ENCODE assay signal across 23 mouse cellular contexts in the genomic region with DNA sequence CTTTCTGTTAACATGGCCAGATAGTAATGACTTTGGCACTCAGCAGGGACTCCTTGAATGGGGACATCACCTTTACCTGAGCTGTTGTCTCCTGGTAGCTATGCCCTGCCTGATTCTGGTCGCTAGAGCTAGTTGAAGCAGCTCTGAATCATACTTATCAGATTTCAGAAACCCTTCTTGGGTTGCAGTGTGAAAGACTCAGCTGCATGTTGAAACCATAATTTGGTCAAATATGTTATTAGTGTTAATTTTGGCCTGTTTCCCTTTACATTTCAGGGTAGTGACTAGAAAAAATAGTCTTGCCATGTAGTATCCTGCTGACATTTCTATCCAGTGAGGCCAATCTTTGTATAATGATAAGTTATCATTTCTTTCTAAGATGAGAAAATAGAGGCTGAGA. TPM values are rescaled to one million over a fixed set of nuclear protein-coding genes. Genes with fewer than 3 reads are reported as not detected.
DNase-seq lines count a peak whose midpoint lies in the region; ATAC-seq and TF ChIP-seq lines count a peak whose summit lies in the region.
"Had no signal": no experiment of that assay in that cellular context is flagged by ENCODE, and none has a peak within 500 bp of the region (broad histone marks: within the 10 kb centered on the region; RNA-seq: fewer than 3 reads in every experiment).

No protein-coding gene starts in this region.

- TF ChIP-seq EP300 in lung, postnatal 0 days (IDR thresholded peaks at IDR 0.05) = no peak
- no peak for TF ChIP-seq EP300 in heart, postnatal 0 days (IDR thresholded peaks at IDR 0.05; ENCODE audit: low read depth)

- WGBS in heart, embryonic 12.5 days = 47% methylated on average over 1 of the region's 1 CpGs
- WGBS in lung, postnatal 0 days = 51% methylated on average over 1 of the region's 1 CpGs
- 44% methylated on average over 1 of the region's 1 CpGs for WGBS in heart, postnatal 0 days

- H3K4me2 ChIP-seq in heart, embryonic 12.5 days = no peak overlapping the region
- H3K4me2 ChIP-seq in lung, postnatal 0 days (replicated peaks; ENCODE audit: low read depth, low read length) = no peak overlapping the region
- no peak overlapping the region for H3K4me2 ChIP-seq in heart, postnatal 0 days (ENCODE audit: low read depth, low read length)
- H3K4me2 ChIP-seq: forebrain, embryonic 15.5 days; kidney, embryonic 15.5 days; midbrain, embryonic 15.5 days had no signal

- intact Hi-C loops in gastrocnemius, adult 2 months (cut with DNase I) = no loop called here
- intact Hi-C loops in gastrocnemius, postnatal 36 days (cut with DNase I) = no loop called here

- TF ChIP-seq CTCF in gastrocnemius, adult 2 months (IDR thresholded peaks at IDR 0.05) = no peak
- no peak for TF ChIP-seq CTCF in lung, postnatal 0 days (IDR thresholded peaks at IDR 0.05)
- TF ChIP-seq CTCF in heart, postnatal 0 days (IDR thresholded peaks at IDR 0.05; ENCODE audit: low read depth) = no peak

- H3K36me3 ChIP-seq in heart, embryonic 12.5 days = no peaks in the 10 kb centered on the region
- no peaks in the 10 kb centered on the region for H3K36me3 ChIP-seq in lung, postnatal 0 days (ENCODE audit: insufficient read depth, low read length)
- H3K36me3 ChIP-seq in heart, postnatal 0 days (replicated peaks; ENCODE audit: control insufficient read depth, insufficient read depth, low read length) = no peaks in the 10 kb centered on the region
- H3K36me3 ChIP-seq: forebrain, embryonic 10.5 days; forebrain, embryonic 15.5 days; G1E; kidney, embryonic 15.5 days; midbrain, embryonic 15.5 days had no signal

- no peak for ATAC-seq in heart, embryonic 12.5 days (ENCODE audit: insufficient number of reproducible peaks, low FRiP score)
- ATAC-seq in lung, postnatal 0 days = no peak
- ATAC-seq in heart, postnatal 0 days (ENCODE audit: insufficient read depth, low read depth) = no peak
- ATAC-seq: forebrain, embryonic 15.5 days; hindbrain, embryonic 16.5 days; midbrain, embryonic 15.5 days had no signal

- no peak overlapping the region; the same call in 1 of the 2 replicates for H3K4me3 ChIP-seq in gastrocnemius, adult 2 months
- no peak overlapping the region for H3K4me3 ChIP-seq in heart, embryonic 12.5 days
- no peak overlapping the region for H3K4me3 ChIP-seq in lung, postnatal 0 days (ENCODE audit: low read depth, low read length)
- H3K4me3 ChIP-seq in heart, postnatal 0 days (ENCODE audit: low read depth, low read length) = no peak overlapping the region
- H3K4me3 ChIP-seq: forebrain, embryonic 10.5 days; forebrain, embryonic 15.5 days; kidney, embryonic 15.5 days; midbrain, embryonic 15.5 days had no signal

- no peaks in the 10 kb centered on the region for H3K9me3 ChIP-seq in heart, embryonic 12.5 days (replicated peaks)
- no peaks in the 10 kb centered on the region for H3K9me3 ChIP-seq in lung, postnatal 0 days (ENCODE audit: low read length)
- H3K9me3 ChIP-seq in heart, postnatal 0 days (replicated peaks; ENCODE audit: control insufficient read depth, low read length) = no peaks in the 10 kb centered on the region
- H3K9me3 ChIP-seq: forebrain, embryonic 10.5 days; forebrain, embryonic 15.5 days; kidney, embryonic 15.5 days; midbrain, embryonic 15.5 days had no signal

- no peak overlapping the region for H3K9ac ChIP-seq in heart, embryonic 12.5 days
- H3K9ac ChIP-seq in lung, postnatal 0 days (replicated peaks; ENCODE audit: low read depth) = no peak overlapping the region
- no peak overlapping the region for H3K9ac ChIP-seq in heart, postnatal 0 days (replicated peaks; ENCODE audit: low read depth, low read length)
- H3K9ac ChIP-seq: forebrain, embryonic 15.5 days; kidney, embryonic 15.5 days; liver, embryonic 14.5 days; midbrain, embryonic 15.5 days had no signal

- peaks cover 50% of the 10 kb centered on the region for H3K4me1 ChIP-seq in heart, embryonic 12.5 days (replicated peaks)
- H3K4me1 ChIP-seq in lung, postnatal 0 days (ENCODE audit: insufficient read depth, low read depth, low read length) = peaks cover 8% of the 10 kb centered on the region; the same call in 1 of the 2 replicates
- H3K4me1 ChIP-seq in heart, postnatal 0 days (ENCODE audit: control insufficient read depth, insufficient read depth) = peaks cover 35% of the 10 kb centered on the region

- no peaks in the 10 kb centered on the region for H3K27me3 ChIP-seq in heart, embryonic 12.5 days (replicated peaks)
- no peaks in the 10 kb centered on the region for H3K27me3 ChIP-seq in lung, postnatal 0 days (replicated peaks; ENCODE audit: insufficient read depth, low read length)
- no peaks in the 10 kb centered on the region for H3K27me3 ChIP-seq in heart, postnatal 0 days (ENCODE audit: control insufficient read depth, insufficient read depth, low read length)
- H3K27me3 ChIP-seq: forebrain, embryonic 15.5 days; kidney, embryonic 15.5 days; midbrain, embryonic 15.5 days; Patski had no signal

- peak; percentile 13 for DNase-seq in gastrocnemius, adult 2 months
- no peak for DNase-seq in gastrocnemius, postnatal 36 days
- DNase-seq in heart, adult 8-10 months (ENCODE audit: low spot score) = no peak
- no peak for DNase-seq in lung, postnatal 0 days (ENCODE audit: low spot score)
- no peak for DNase-seq in lung, postnatal 4 days
- DNase-seq in heart, postnatal 0 days (ENCODE audit: low spot score) = no peak
- DNase-seq in spleen, postnatal 14 days (ENCODE audit: low spot score in 2 of 2) = no peak
- DNase-seq: liver; lung, adult 2 months; right cerebral cortex, postnatal 14 days; thymus, adult 18-20 months; thymus, postnatal 25 days had no signal

- peak overlapping the region; percentile 88 for H3K27ac ChIP-seq in gastrocnemius, adult 2 months
- peak overlapping the region; percentile 69 for H3K27ac ChIP-seq in heart, embryonic 12.5 days (ENCODE audit: poor library complexity, severe bottlenecking)
- 0 out of 2 replicates have a peak overlapping the region, but pooled peaks have one; percentile 1 for H3K27ac ChIP-seq in lung, postnatal 0 days (ENCODE audit: low read length)
- H3K27ac ChIP-seq in heart, postnatal 0 days (ENCODE audit: low read depth) = peak overlapping the region; percentile 74
- H3K27ac ChIP-seq: forebrain, embryonic 10.5 days; forebrain, embryonic 15.5 days; kidney, embryonic 15.5 days; liver, embryonic 14.5 days; midbrain, embryonic 15.5 days; stomach, postnatal 0 days had no signal

RNA-seq across cellular contexts. Expression of a gene that starts 17.2 kb away (rescaled TPM):
- under 1 TPM; 0.18 to 0.42 TPM for total RNA-seq in gastrocnemius, adult 2 months (2021)
- total RNA-seq in gastrocnemius, postnatal 36 days (2021) = under 1 TPM; 0.67 to 0.82 TPM
- polyA plus RNA-seq in heart, embryonic 12.5 days (2016; fragmentation: Nextera tagmentation; extraction: Ambion mirVana) = 3.2 and 3.8 TPM in 2 replicates
- 1 to 10 TPM in 3 of 4 experiments, under 1 TPM in 1; 0.57 to 1.7 (median 1.2) TPM for total RNA-seq in heart, adult 8-10 months (2022)
- 2.2 and 2.3 TPM in 2 replicates for polyA plus RNA-seq in lung, postnatal 0 days (2015; fragmentation: Nextera tagmentation; extraction: Ambion mirVana)
- total RNA-seq in heart, postnatal 0 days (2014; rRNA removed; ENCODE audit: low replicate concordance) = not detected in 2 replicates
- 2.2 and 3.0 TPM in 2 replicates for polyA plus RNA-seq in heart, postnatal 0 days (2015; fragmentation: Nextera tagmentation; extraction: Ambion mirVana)
- total RNA-seq: G1E; layer of hippocampus, adult 18-20 months had no signal
- polyA plus RNA-seq: G1E had no signal

RNA-seq across cellular contexts. Expression of a gene that starts 38.2 kb away (rescaled TPM):
- 10 to 100 TPM; 18.4 to 25.0 TPM for total RNA-seq in gastrocnemius, adult 2 months (2021)
- 10 to 100 TPM; 27.3 to 47.1 TPM for total RNA-seq in gastrocnemius, postnatal 36 days (2021)
- 13.0 and 14.9 TPM in 2 replicates for polyA plus RNA-seq in heart, embryonic 12.5 days (2016; fragmentation: Nextera tagmentation; extraction: Ambion mirVana)
- total RNA-seq in heart, adult 8-10 months (2022) = 1 to 10 TPM; 5.8 to 8.3 (median 7.4) TPM
- polyA plus RNA-seq in lung, postnatal 0 days (2015; fragmentation: Nextera tagmentation; extraction: Ambion mirVana) = 6.7 and 6.8 TPM in 2 replicates
- total RNA-seq in heart, postnatal 0 days (2014; rRNA removed; ENCODE audit: low replicate concordance) = 13.4 and 31.1 TPM in 2 replicates
- 7.7 and 8.6 TPM in 2 replicates for polyA plus RNA-seq in heart, postnatal 0 days (2015; fragmentation: Nextera tagmentation; extraction: Ambion mirVana)
- polyA plus RNA-seq: G1E had no signal

Comparison
In these comparisons a context has a peak if more than half of its experiments do, and no peak if none do; other contexts are left out.
1. H3K27ac ChIP-seq: peak in every context shown above with its lines; median percentile 88 in gastrocnemius, adult 2 months; 74 in heart, postnatal 0 days; 69 in heart, embryonic 12.5 days; 1 in lung, postnatal 0 days.